Mouse (Mus musculus) C2C12 (cell line): ENCODE results near the gene Tspan10.

Experiments
- CTCF ChIP-seq: IDR thresholded peaks from one replicate; pipeline ENCODE4 v1.5.1; 2011; ENCODE audit not compliant: control insufficient read depth, insufficient read depth, insufficient read length
- MYOD1 ChIP-seq: IDR thresholded peaks from one replicate; pipeline ENCODE4 v1.6.1; 2011; ENCODE audit warnings: low read depth; ENCODE audit not compliant: control insufficient read depth, insufficient read length
- MYOG ChIP-seq: IDR thresholded peaks from one replicate; pipeline ENCODE4 v1.6.1; 2011; ENCODE audit not compliant: control insufficient read depth, insufficient read length; ENCODE audit errors: extremely low read depth
- USF1 ChIP-seq: IDR thresholded peaks from one replicate; pipeline ENCODE4 v1.6.1; 2011; ENCODE audit warnings: low read depth, mild to moderate bottlenecking, control low read depth, moderate library complexity

DNA sequence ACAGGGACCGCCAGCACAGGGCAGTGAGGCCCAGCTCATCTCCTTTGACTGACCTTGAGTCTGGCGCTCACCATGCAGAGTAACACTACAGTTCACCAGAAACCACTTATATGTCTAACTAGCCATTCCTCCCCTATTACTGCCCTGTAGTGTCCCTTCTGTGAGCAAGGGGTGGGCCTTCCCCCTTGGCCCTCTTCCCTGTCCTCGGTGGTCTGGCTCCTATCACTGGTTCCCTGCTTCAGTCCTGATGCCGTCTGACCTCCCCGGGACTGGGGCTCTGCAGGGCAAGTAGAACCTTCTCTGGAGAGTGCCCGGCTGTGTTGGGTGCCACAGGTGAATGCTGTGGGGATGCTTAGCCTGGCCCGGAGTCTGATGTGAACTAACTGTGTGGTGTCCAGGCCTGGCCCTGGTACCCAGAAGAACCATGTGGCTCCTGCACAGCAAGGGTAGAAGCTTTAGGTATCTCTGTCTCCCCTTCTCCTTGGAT is 41.0 kb downstream of the Tspan10 start:
- TF ChIP-seq CTCF = no peak
- TF ChIP-seq USF1 = no peak
- TF ChIP-seq MYOG = no peak
- no peak for TF ChIP-seq MYOD1
